Mouse (Mus musculus): ENCODE measurements around the gene Usp49.

Gene Usp49

GRCm38 (mm10) chr17:47630678-47631065 is at the start of gene Usp49:
Gene Usp49, plus strand, starts transcription at chr17:47630690.
- in situ Hi-C loops (cut with MboI; ENCODE audit: low pct_unique_long_range_greater_than_20kb in 1 of 2, low sequenced_read_pairs in 2 of 2, unreplicated experiment in 1 of 2), result no loop called here

- in situ Hi-C loops (cut with MboI; ENCODE audit: low pct_unique_long_range_greater_than_20kb in 1 of 2, low sequenced_read_pairs in 2 of 2, unreplicated experiment in 1 of 2), result loop anchor here in 1 of 2 experiments (5.0 kb wide), 1 partner anchor 54 kb away; no protein-coding TSS in a partner anchor
These were observed 49.5 kb upstream of the Usp49 start for GRCm38 (mm10) chr17:47580962-47581361.

- in situ Hi-C loops (cut with MboI; ENCODE audit: low pct_unique_long_range_greater_than_20kb in 1 of 2, low sequenced_read_pairs in 2 of 2, unreplicated experiment in 1 of 2), result no loop called here
These were observed 42.0 kb upstream of the Usp49 start for GRCm38 (mm10) chr17:47588517-47588916.

GRCm38 (mm10) chr17:47591073-47591472 is 39.4 kb upstream of the Usp49 start:
- in situ Hi-C loops (cut with MboI; ENCODE audit: low pct_unique_long_range_greater_than_20kb in 1 of 2, low sequenced_read_pairs in 2 of 2, unreplicated experiment in 1 of 2), result loop anchor here in 1 of 2 experiments (10.0 kb wide), 1 partner anchor 76 kb away; no protein-coding TSS in a partner anchor

- in situ Hi-C loops (cut with MboI; ENCODE audit: low pct_unique_long_range_greater_than_20kb in 1 of 2, low sequenced_read_pairs in 2 of 2, unreplicated experiment in 1 of 2), result loop anchor here in 1 of 2 experiments (10.0 kb wide), 1 partner anchor 79 kb away; no protein-coding TSS in a partner anchor
These were observed 37.2 kb upstream of the Usp49 start for GRCm38 (mm10) chr17:47593215-47593853.

DNA sequence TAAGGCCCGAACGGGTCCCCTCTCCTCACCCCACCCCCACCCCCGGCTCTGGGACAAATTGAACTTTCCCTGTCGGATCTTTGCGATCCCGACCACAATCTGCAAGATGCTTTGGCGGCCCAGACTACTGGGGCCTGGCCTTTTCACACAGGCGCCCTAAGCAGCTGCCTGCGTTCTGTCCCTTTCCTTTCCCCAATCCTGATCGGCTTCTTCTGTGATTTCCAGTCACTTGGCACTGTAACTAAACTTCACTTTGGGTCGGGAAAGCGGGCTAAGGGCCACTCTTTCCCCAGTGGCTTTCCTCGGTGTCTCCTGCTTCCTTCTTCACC is 36.7 kb upstream of the Usp49 start:
- in situ Hi-C loops (cut with MboI; ENCODE audit: low pct_unique_long_range_greater_than_20kb in 1 of 2, low sequenced_read_pairs in 2 of 2, unreplicated experiment in 1 of 2), result loop anchor here in 1 of 2 experiments (10.0 kb wide), 1 partner anchor 79 kb away; no protein-coding TSS in a partner anchor

GRCm38 (mm10) chr17:47594183-47594968 is 36.1 kb upstream of the Usp49 start:
- in situ Hi-C loops (cut with MboI; ENCODE audit: low pct_unique_long_range_greater_than_20kb in 1 of 2, low sequenced_read_pairs in 2 of 2, unreplicated experiment in 1 of 2), result loop anchor here in 1 of 2 experiments (10.0 kb wide), 1 partner anchor 80 kb away; no protein-coding TSS in a partner anchor

- in situ Hi-C loops (cut with MboI; ENCODE audit: low pct_unique_long_range_greater_than_20kb in 1 of 2, low sequenced_read_pairs in 2 of 2, unreplicated experiment in 1 of 2), result loop anchor here in 1 of 2 experiments (10.0 kb wide), 1 partner anchor 80 kb away; no protein-coding TSS in a partner anchor
These were observed 35.6 kb upstream of the Usp49 start for GRCm38 (mm10) chr17:47594969-47595247.

DNA sequence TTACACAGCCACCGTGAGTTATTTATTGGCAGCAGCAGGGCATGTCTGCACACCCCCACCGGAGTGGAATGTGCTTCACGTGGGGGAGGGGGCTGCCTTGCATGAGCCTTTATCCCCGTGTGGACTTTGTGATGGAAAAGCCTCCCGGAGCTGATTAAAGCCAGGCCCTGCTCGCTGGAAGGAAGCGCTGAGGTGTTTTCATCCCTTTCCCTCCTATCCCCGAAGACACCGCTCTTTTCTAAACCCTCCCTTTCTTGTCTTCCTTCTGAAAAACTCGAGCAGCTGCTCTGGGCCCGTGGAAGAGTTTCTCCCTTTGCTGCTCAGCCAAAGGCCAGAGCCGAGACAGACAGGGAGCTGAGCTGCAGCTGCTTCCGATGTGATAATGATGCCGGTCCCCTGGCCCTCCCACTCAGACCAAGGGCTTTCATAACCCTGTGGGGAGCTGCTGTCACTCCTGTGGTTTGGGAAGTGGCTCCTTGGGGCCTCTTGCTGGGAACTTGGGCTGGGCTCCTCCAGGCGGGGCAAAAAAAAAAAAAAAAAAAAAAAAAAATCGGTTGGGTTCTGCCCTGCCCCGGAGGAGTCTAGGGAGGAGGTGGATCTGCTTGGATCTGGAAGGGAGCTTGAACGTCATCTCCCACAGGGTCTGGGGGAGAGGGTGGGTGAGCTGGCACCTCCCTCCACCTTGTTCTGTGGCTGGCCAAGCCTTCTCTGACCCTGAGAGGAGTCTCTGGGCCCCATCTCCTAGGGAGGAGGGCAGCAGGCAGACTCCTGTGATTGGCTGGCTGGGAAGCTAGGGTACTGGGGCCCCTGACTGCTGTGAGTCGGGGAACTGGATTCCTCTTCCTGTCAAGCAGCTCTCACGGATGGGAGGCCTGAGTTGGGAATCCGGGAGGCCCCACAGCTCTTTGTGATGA is 35.0 kb upstream of the Usp49 start:
- in situ Hi-C loops (cut with MboI; ENCODE audit: low pct_unique_long_range_greater_than_20kb in 1 of 2, low sequenced_read_pairs in 2 of 2, unreplicated experiment in 1 of 2), result loop anchor here in 1 of 2 experiments (10.0 kb wide), 1 partner anchor 81 kb away; no protein-coding TSS in a partner anchor

GRCm38 (mm10) chr17:47596162-47596838 is 34.2 kb upstream of the Usp49 start:
- in situ Hi-C loops (cut with MboI; ENCODE audit: low pct_unique_long_range_greater_than_20kb in 1 of 2, low sequenced_read_pairs in 2 of 2, unreplicated experiment in 1 of 2), result loop anchor here in 1 of 2 experiments (10.0 kb wide), 1 partner anchor 81 kb away; no protein-coding TSS in a partner anchor

DNA sequence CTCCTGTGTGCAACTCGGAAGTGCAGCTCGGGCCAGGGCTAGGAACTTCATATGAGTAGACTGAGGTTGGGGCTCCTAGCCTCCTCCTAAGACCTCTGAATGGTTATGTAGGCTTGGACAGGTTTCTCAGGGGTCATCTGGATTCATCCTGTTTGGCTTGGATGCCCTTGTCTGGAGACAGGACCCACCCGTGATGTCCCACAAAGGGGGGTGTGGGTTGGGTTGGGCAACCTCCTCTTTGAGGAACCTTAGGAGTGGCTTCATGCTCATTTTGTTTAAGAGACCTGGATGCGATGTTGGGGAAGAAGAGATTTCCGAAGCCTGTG is 33.7 kb upstream of the Usp49 start:
- in situ Hi-C loops (cut with MboI; ENCODE audit: low pct_unique_long_range_greater_than_20kb in 1 of 2, low sequenced_read_pairs in 2 of 2, unreplicated experiment in 1 of 2), result loop anchor here in 1 of 2 experiments (10.0 kb wide), 1 partner anchor 82 kb away; no protein-coding TSS in a partner anchor

- in situ Hi-C loops (cut with MboI; ENCODE audit: low pct_unique_long_range_greater_than_20kb in 1 of 2, low sequenced_read_pairs in 2 of 2, unreplicated experiment in 1 of 2), result loop anchor here in 1 of 2 experiments (10.0 kb wide), 1 partner anchor 82 kb away; no protein-coding TSS in a partner anchor
These were observed 33.2 kb upstream of the Usp49 start for GRCm38 (mm10) chr17:47597261-47597660.

DNA sequence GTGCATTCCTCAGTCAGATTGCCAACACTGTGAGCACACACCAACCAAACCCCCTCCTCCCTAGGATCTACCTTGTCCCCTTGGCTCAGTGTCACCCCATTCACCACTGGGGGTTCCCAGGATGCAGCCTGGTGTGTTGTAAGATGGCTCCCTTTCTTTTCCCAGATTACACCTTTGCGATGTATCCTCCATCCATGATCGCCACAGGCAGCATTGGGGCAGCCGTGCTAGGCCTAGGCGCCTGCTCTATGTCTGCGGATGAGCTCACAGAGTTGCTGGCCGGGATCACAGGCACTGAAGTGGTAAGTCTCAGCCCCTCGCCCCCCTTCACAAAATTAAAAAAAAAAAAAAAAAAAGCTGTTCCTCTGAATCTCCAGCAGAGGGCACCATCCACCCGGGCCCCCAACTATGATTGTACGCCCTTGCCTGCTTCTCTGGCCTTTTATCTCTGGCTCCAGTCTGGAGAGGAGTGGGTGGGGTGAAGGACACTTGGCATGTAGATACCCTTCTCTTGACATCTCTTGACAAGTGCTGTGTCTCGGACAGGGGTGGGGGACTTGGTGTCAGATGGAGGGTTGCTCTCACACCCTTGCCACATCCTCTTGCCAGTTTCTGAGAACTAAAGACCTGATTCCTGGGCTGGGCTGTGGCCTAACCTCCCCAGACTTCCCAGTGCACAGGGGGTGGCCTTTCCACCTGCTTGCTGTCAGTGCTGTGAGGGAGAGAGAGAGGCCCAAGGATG is 32.5 kb upstream of the Usp49 start:
- in situ Hi-C loops (cut with MboI; ENCODE audit: low pct_unique_long_range_greater_than_20kb in 1 of 2, low sequenced_read_pairs in 2 of 2, unreplicated experiment in 1 of 2), result loop anchor here in 1 of 2 experiments (10.0 kb wide), 1 partner anchor 83 kb away; no protein-coding TSS in a partner anchor

GRCm38 (mm10) chr17:47598580-47599304 is 31.7 kb upstream of the Usp49 start:
- in situ Hi-C loops (cut with MboI; ENCODE audit: low pct_unique_long_range_greater_than_20kb in 1 of 2, low sequenced_read_pairs in 2 of 2, unreplicated experiment in 1 of 2), result loop anchor here in 1 of 2 experiments (10.0 kb wide), 1 partner anchor 84 kb away; no protein-coding TSS in a partner anchor

- in situ Hi-C loops (cut with MboI; ENCODE audit: low pct_unique_long_range_greater_than_20kb in 1 of 2, low sequenced_read_pairs in 2 of 2, unreplicated experiment in 1 of 2), result loop anchor here (5.0 to 10.0 kb wide), 2 partner anchors 85 to 87 kb away; no protein-coding TSS in a partner anchor
These were observed 30.8 kb upstream of the Usp49 start for GRCm38 (mm10) chr17:47599511-47600297.

Measured in mouse embryonic stem cell (cell line).